Mouse (Mus musculus): ENCODE data around the gene Hs6st1.
A peak's percentile ranks its signal among the peaks of the same experiment; 100 is the strongest.

The Hs6st1 gene

DNA sequence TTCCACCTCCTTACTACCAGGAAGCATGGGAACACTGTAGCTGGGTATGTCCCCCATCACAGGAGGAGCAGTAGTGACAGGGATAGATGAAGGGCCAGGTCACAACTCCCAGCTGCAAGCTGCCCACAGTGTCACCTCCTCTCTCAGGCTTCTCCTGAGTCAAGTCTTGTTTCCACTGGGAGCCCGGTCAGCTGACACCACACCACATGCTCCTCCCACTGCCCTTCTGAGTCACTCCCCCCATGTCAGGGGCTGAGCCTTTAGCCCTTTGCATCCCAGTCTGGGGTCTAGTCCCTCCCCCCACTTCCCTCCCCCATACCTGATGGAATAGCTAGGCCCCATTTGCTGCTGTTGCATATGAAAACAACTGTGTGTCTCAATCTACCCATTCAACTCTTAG is 21.3 kb downstream of the Hs6st1 start:
- no peak for DNase-seq

DNA sequence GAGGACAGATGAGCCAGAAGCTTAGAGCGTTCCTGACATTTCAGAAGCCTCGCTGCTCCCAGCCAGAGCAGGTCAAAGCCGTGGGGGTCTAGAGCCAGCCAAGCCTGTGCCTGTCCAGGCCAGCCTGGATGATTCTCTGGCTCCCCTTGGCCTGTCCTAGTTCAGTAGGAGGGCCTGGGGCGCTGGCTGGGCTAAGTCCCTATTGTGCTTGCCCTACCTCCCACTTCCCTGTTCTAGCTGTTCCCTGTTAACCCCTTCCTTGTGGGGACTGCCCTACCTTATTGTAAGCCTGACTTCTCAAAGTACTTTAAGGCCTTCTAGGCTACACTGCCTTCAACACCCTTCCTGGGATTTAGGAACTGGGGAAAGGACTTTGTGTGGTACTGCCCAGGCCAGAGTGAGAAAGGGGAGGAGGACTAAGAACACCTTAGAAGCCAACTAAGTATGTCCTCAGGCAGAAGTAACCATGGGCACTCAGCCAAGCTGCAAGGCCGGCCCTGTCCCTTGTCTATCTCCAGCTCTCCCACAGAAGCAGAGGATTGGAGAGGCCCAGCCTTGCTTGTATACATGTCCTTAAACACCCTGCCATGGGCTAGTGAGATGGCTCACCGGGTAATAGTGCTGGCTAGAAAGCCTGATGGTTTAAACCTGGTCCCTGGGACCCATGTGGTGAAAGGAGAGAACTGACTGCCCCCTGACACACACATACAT is 22.0 kb downstream of the Hs6st1 start:
- DNase-seq = no peak

DNA sequence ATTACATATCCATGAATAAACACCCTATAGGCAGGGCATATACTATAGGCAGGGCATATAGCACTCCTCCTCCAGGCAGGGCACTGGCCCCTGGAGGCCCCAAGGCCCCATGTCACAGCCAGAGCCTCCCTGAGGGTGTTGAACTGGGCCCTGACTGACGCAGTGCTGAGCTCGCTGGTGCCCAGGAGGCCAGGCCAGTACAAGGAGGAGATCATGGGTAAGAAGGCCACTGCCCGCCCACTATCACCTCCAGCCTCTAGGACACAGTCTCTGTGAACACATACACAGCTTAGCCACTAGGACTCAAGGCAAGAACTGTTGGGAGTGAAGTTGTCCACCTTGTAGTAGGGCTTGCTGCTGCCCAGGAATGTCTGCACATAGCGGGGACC is 22.5 kb downstream of the Hs6st1 start:
- DNase-seq = no peak

DNA sequence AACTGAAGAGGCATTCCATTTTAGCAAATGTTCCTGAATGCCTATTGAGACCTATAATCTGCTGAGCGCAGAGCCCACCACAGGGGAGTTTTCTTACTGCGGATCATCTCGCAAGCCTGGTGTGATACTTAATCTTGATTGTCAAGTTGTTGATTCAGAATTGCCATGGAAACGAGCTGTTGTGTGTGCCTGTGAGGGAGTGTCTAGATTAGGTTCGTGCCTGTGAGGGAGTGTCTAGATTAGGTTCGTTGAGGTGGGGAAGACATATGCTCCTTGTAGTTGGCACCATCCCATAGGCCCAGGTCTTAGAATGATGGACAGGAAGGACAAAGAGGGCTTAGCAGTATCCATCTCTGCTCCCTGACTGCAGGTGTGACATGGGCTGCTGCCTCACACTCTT is 23.0 kb downstream of the Hs6st1 start:
- DNase-seq = no peak

DNA sequence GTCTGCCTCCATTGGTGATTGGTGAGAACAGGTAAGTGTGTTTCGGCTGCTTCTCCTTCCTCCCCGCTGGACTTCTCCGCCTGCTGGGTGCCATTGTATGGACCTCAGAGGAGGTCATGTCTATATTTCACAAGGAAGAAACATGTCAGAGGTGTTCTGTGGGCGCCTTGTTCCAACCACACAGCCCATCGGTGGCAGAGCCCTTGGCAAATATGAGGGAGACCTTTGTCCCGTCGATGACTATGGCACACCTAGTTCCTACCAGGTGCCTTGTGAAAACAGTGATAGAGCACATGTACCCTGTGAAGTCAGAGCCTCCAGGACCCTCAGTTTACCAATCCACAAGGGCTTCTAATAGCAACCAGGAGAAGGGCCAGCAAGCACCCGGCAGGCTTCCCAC is 25.5 kb downstream of the Hs6st1 start:
- no peak for DNase-seq

DNA sequence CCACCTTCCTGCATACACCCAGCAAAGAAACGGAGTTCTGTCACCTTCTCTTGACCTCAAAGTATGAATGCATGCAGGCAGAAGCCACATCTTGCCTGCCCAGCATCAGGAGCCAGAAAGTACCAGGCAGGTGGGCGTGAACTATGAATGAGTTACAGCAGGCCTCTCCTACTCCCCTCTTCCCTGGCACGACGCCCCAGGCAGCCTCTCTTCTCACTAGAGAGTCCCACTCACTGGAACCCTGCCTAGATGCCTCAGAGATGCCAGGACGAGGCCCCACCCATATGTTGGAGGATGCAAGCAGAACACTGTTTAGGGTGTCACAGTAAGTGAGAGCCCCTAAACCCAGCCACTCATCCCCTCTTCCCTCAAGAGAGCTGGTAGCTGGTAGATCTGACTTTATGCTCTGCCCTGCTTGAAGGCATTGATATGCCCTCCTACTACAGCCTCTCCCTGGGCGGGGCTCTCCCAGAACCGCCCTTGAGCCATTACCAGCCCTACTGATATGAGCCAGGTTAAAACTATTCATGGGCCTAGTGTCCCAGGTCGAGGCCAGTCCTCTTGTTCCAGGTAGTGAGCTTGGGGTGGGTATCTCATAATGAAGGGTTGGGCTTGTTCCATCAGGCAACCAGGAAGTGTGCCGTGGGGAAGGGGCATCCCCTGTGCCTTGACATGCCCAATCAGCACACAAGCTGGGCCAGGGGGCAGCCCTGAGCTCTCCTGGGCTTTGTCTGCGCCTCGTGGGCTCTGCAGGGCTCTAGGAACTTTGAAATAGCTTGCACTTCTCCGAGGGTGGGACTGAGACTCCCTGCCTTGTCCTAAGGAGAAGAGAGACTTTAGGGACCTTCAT is 27.4 kb downstream of the Hs6st1 start:
- no peak for DNase-seq

DNA sequence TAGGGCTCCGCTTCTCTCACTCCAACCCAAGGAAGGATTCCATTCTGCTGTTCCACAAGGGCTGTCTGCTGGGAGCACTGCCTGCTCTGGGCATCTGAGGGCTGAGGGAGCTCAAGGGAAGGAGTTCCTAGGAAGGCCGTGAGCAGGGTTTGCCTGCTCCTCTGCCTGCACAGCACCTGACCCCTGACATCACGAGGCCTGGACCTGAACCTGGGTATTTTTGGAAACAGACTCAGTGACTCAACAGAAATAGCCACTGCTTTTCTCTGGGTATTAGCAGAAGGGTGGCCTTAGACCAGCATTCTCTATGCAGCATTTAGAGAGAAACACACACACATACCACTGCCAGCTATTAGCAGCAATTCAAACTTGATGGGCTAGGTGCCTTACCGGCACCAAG is 30.2 kb downstream of the Hs6st1 start:
- no peak for DNase-seq

DNA sequence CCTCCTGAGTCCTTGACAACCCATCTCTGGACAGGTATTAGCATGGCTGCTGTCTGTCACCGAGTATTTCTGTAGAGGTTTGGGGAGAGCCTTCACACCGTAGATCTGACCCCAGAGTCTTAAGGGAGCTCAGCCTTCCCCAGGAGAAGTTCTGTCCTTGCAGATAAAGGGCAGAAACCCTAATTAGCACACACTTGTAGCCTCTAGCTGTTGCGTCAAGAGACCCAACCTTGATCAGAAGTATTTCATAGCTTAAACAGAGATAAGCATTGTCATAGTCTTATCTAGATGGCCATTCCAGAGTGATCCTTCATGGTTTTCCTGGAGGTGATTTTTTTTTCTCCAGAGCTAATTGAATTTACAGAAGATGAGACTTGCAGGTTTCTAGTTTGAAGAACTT is 32.2 kb downstream of the Hs6st1 start:
- DNase-seq = no peak

DNA sequence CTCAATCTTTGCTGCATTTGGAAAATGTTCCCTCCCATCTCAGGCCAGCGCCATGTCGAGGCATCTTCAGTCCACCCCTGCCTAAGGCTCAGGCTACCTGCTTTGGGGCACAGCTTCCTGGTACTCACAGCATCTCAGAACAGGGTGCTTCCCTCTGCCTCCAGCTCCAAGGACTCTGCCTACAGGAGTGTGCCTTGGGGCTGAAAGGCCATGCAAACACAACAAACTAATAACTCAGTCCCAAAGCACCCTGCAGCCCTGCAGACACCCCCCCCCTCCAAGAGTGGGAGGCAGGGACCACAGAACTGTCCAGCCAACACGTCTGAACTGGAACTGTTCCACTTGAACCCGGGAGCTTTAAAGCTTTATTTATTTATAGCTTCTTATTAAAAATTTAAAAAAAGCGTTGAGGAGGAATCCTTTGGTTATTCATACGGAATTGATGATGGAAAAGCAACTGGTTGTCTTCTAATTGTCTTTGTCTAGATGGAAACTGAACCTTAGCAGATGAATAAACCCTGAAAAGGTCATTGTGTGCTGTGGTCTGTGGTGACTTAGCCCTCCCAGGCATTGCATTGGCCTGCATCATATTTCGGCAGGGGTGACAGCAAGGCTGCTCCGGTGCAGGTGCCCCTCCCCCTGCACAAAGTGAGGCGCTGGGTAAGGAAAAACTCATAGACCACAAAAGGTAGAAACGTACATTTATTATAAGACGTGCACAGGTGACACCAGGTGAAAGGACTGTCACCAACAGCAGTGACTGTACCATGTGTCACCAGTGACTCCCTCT is 37.9 kb downstream of the Hs6st1 start:
- DNase-seq = no peak

DNA sequence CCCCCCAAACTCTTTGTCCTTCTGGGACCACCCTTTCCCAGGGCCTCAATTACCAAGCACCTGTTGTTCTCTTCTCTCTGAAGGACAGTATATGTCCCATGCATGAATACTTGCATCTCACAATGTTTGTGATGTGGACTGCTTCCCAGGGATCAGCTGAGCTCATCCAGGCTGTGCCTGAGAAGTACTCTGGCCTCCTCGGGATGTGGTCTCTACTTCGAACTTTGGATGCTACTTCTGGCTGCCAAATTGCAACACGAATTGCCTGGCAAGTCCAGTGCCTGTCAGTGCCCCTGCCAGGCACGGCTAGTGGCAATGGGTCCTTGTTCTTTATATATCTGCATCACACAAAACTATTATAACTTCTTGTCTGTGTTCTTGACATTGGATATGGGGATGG is 41.8 kb downstream of the Hs6st1 start:
- DNase-seq = no peak

DNA sequence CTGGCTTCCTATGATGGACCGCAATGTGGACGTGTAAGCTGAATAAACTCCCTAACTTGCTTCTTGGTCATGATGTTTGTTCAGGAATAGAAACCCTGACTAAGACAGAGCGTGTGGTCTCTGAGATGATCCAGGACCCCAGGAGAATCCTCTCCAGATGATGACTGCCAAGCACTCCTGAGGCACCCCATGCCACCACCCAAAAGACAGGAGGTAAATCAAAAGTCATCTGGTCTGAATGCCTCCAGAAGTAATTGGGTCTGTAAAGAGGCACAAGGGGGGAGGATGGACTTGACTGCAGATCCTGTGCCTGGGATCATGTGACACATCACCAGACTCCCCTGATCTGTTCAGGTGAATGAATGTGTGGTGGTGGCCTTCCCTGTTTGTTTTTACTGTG is 44.5 kb downstream of the Hs6st1 start:
- DNase-seq = no peak

DNA sequence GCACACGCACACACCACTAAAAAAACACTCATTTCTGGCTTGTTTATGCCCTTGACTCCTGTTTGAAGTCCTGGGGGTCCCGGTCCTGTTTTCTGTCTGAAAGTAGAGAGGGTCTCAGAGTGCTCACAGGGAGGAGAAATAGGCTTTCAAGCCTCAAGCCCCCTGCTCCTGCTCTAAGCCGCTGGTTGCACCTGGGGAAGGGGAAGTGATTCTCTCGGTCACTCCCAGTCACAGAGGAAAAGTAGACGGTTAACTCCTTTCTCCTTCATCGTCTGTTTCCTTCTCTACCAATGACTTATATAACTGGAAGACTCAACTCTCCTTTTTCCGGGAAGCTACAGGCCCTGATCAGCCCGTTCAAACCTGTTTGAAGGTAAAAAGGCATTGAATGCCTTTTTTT is 45.5 kb downstream of the Hs6st1 start:
- DNase-seq = no peak

DNA sequence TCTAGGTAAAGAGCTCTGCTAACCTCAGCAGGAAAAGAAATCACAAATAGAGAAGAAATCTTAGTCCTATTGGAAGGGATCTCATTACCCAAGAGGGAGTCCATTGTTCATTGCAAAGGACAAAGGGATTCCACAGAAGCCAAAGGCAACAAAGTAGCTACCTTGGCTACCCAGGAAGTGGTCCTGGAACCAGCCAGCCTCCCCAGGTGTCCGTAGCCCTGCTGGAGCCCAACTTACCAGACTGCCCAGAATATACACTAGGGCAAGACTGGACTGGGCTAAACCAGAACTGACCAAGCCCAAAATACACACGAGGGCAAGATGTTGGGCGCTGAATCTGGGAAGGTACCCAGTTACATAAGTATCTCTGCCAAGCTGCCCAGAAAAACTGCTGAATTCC is 46.6 kb downstream of the Hs6st1 start:
- DNase-seq = no peak

DNA sequence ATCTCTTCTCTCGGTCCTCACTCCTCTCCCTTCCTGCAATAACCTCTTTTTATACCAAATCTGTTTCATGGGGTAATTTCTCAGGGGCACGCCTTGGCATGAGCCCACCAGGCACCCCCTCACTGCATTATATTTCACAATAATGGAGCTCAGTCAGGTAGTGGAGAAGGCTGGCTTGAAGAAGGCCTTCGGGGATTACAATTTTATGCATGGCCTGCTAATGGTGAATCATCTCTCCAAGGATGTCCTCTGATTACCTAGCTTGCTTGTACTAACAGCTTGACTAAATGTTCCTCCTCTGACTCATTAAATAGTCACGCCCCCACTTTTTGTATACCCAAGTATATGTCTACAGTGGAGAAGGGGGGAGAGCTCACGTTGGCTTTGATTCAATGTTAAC is 48.3 kb downstream of the Hs6st1 start:
- no peak for DNase-seq

DNA sequence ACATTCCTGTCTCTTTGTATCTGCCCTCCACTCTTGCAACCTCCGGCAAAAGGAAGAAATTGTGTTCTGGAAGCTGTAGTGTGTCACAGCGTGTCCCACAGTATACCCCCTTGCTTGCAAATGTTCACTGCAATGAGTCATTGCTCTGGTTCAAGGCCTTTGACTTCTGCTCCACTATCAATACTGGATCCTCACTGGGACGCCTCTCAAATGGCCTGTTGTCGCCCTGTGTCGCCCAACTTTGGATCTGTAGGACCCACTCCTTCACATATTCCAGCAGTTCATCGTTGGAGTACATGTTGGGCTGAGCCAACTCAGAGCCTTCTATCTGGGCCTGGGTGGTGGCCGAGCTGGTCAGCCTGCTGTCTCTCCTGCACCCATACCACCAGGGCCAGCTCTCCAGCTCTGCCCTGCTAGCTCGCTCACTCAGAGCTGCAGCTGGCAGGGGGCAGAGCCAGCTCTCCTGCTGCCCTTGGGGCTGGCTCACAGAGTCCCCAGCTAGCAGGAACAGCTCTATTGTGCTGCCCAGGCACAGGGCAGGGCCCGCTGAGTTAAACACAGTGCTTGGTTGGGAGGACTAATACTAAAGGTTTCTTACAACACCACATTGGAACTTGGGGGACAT is 50.0 kb downstream of the Hs6st1 start:
- DNase-seq = no peak

DNA sequence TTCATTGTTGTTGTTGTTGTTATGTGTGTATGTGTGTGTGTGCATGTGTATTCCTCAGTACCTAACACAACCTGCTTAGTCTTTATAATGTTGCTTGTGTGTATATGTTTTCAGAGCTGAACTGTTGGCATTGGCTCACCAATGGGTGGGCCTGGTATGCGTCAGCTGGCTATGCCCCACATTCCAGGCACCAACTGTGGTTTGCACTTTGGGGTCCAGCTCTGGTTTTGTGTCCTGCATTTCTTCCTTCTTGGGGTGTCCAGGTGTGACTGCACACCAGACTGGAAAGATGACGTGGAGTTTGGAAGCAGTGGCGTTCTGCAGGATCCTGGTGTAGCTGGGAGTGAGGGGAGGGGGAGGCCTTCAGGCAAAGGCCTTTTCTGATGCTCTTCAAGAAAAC is 50.8 kb downstream of the Hs6st1 start:
- DNase-seq = no peak

DNA sequence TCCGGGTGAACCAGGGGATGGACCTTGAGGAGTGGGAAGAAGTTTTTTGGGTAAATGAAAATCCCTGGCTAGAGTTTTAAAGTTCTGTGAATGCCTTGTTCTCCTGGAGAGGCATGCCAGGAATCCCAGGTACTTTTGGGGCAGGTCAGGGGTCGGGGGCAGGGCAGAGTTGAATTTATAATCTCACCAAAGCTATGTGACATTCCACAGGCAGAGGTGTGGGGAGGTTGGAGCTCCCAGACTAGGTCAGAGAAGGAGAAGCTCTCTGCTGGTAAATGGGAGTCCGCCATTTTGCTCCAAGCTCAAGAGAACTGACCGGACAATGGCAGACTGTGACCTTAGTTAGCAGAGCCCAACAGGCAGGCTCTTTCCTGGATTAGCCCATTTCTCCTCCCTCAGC is 51.2 kb downstream of the Hs6st1 start:
- DNase-seq = no peak

DNA sequence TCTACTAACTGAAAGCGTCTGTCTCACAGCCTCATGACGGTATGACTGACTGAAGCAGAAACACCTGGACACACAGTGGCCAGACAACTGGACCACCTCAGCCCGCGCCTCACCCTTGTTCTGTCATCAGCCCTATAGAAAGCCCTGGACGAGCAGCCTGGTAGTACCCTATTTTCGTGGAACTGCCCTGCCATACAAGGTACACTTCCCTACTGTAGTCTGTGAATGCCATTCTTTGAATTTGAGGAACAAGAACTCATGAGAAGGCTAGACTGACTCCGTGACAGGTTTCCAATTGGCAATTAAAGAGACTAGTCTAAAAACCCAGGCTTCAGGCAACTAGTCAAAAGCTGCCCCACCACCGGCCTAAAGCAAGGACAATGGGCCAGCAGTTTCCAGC is 53.0 kb downstream of the Hs6st1 start:
- no peak for DNase-seq

DNA sequence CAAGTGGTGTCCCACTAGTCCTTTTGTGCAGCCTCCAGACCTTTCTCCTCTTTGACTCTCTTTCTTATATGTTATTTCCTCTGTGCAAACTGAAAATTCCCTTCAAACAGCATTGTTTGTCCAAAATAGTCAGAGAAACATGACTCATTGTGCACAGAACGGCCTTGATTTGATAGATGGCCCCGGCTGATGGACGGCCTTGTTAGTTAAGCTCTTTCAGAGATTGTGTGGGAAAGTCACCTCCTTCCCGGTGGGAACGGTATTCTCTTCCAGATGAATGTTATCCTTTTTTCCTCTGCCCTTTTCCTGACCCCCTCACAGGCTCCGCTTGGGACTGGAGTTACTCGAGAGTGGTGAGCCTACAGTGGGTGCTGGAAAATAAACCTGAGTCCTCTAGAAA is 56.9 kb downstream of the Hs6st1 start:
- no peak for DNase-seq

DNA sequence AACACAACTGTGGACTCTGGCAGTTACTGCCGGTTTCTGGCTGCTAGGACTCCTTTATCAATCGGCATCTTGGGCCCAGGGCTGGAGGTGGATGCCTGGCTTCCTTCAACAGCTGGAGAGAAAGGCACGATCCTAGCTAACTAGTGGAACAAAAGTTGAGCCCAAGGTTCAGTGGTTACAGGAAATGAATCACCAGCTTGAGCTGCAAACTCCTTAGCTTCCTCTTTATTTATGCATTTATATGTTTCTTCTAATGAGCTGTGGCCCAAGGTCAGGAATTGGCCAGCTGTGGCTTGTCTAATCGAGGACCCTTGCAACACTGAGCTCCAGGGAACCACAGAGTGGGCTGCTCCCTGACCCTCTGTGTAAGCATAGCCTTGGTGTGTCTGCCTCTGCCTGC is 60.9 kb downstream of the Hs6st1 start:
- no peak for DNase-seq

DNA sequence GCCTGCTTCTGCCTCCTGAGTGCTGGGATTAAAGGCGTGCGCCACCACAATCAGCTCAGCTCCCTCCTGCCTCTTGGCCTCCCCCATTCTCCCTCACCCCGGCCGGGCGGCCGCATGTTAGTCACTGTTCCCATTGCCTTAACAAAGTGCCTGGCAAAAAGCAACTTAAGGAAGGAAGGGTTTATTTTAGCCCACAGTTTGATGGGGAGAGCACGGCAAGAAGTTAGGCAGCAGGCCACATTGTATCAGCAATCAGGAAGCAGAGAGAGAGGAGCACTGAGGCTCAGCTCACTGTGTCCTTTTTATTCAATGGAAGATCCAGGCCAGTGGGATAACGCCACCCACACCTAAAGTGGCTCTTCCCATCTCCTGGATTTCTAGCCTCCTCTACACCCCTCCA is 61.7 kb downstream of the Hs6st1 start:
- DNase-seq = no peak

DNA sequence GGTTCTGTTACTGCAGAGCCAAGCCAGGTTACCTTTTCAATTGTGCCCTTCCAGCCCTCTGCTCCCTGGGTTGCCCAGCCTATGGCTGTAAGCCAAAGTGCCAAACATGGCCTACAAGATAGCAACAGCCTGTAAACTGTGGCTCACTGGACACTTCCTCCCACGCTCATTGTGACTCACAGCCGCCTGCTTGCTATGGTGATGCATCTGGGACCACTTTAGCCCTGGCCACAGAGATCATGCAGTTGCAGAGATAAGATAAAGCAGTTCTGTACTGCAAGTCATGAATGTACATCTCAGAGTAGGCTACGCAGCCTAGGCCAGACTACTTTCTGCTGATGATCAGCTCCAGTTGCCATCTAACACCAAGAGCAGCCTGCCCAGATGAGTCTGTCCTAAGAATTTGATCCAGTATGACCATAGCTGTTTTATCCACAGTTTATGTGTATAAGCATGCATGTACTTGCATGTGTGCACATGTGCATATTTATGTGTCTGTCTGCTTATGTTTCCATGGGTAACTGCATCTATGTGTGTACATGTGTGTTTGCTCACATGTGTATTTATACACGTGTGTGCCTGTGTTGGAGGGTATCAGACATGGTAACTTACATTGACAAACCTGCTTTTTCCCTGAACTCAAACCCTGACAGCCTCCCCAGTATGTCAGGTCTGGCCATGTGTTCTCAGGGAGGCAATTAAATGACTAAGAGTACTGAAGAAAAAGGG is 62.3 kb downstream of the Hs6st1 start:
- no peak for DNase-seq

DNA sequence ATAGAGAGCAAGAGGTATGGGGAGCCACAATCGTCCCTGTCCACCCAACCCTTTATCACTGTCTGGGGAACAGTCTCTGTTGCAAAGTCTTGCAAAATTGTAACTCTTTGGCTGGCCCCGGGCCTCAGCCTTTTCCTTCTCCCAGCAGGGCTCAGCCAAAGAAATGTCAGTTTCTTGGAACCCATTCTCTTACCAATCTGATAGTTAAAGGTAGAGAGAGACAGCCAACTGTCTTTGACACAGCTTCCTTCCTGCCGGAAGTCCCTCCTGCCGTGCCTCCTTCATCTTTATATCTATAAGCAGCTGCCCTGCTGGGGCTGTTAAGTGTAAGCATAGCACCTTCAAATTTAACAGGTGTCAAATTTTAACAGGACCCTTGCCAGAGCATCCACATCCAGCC is 63.0 kb downstream of the Hs6st1 start:
- peak; percentile 51 to 62 for DNase-seq

Data from thymus, postnatal 36 days (tissue).